Mouse (Mus musculus): ENCODE data around the gene Plek.

Plek gene

GRCm38 (mm10) chr11:17000353-17001334 lies 51.5 kb downstream of the Plek start:
- DNase-seq (ENCODE audit: low spot score), result no peak

- no peak for DNase-seq (ENCODE audit: low spot score)
These were observed 52.2 kb downstream of the Plek start for GRCm38 (mm10) chr11:16999933-17000332.

GRCm38 (mm10) chr11:16999387-16999786 lies 52.8 kb downstream of the Plek start:
- no peak for DNase-seq (ENCODE audit: low spot score)

GRCm38 (mm10) chr11:16997465-16997864 lies 54.7 kb downstream of the Plek start:
- DNase-seq (ENCODE audit: low spot score), result no peak

- DNase-seq (ENCODE audit: low spot score), result no peak
These were observed 55.4 kb downstream of the Plek start for GRCm38 (mm10) chr11:16996818-16997217.

GRCm38 (mm10) chr11:16992880-16993279 lies 59.3 kb downstream of the Plek start:
- DNase-seq (ENCODE audit: low spot score), result no peak

GRCm38 (mm10) chr11:16989885-16990284 lies 62.3 kb downstream of the Plek start:
- no peak for DNase-seq (ENCODE audit: low spot score)

- DNase-seq (ENCODE audit: low spot score), result no peak
These were observed 64.3 kb downstream of the Plek start for GRCm38 (mm10) chr11:16987745-16988328.

- no peak for DNase-seq (ENCODE audit: low spot score)
These were observed 65.5 kb downstream of the Plek start for GRCm38 (mm10) chr11:16986550-16987187.

GRCm38 (mm10) chr11:16978161-16978707 lies 73.9 kb downstream of the Plek start:
- no peak for DNase-seq (ENCODE audit: low spot score)

GRCm38 (mm10) chr11:16977611-16978010 lies 74.6 kb downstream of the Plek start:
- DNase-seq (ENCODE audit: low spot score), result no peak

GRCm38 (mm10) chr11:16976937-16977336 lies 75.2 kb downstream of the Plek start:
- no peak for DNase-seq (ENCODE audit: low spot score)

- DNase-seq (ENCODE audit: low spot score), result no peak
These were observed 79.1 kb downstream of the Plek start for GRCm38 (mm10) chr11:16973086-16973485.

- no peak for DNase-seq (ENCODE audit: low spot score)
These were observed 80.2 kb downstream of the Plek start for GRCm38 (mm10) chr11:16972027-16972426.

GRCm38 (mm10) chr11:16969650-16970049 lies 82.5 kb downstream of the Plek start:
- no peak for DNase-seq (ENCODE audit: low spot score)

GRCm38 (mm10) chr11:16967806-16968205 lies 84.4 kb downstream of the Plek start:
- no peak for DNase-seq (ENCODE audit: low spot score)

GRCm38 (mm10) chr11:16958520-16958919 lies 93.7 kb downstream of the Plek start:
- DNase-seq (ENCODE audit: low spot score), result no peak

- DNase-seq (ENCODE audit: low spot score), result no peak
These were observed 95.2 kb downstream of the Plek start for GRCm38 (mm10) chr11:16957030-16957429.

- no peak for DNase-seq (ENCODE audit: low spot score)
These were observed 95.9 kb downstream of the Plek start for GRCm38 (mm10) chr11:16956115-16956862.

GRCm38 (mm10) chr11:16951761-16952010 lies 100.5 kb downstream of the Plek start:
- no peak for DNase-seq (ENCODE audit: low spot score)

- peak; percentile 96 for DNase-seq (ENCODE audit: low spot score)
These were observed 101.0 kb downstream of the Plek start, which contains the start of gene Fbxo48 for GRCm38 (mm10) chr11:16950976-16951760. Gene Fbxo48, plus strand, starts transcription at chr11:16951375.
